Mouse (Mus musculus) lung, postnatal 0 days (tissue): Measurements from ENCODE around the gene Cd80.

Experiments
- CTCF ChIP-seq: IDR thresholded peaks from 2 replicates; pipeline ENCODE4 v1.5.1; 2016; ENCODE audit warnings: antibody characterized with exemption, mild to moderate bottlenecking
- EP300 ChIP-seq: IDR thresholded peaks from 2 replicates; pipeline ENCODE4 v1.6.1; 2016; ENCODE audit warnings: antibody characterized with exemption, mild to moderate bottlenecking, control low read depth

GRCm38 (mm10) chr16:38453952-38454351 is 1.4 kb upstream of the Cd80 start:
- no peak for TF ChIP-seq CTCF
- TF ChIP-seq EP300: no peak
